Mouse (Mus musculus): ENCODE measurements at regions not wholly inside any gene's neighbourhood (a gene's known extent, or its start where the extent isn't known, plus 50 kb on each side); places are given as distances from the start of the nearest gene placed in this dataset.

DNA sequence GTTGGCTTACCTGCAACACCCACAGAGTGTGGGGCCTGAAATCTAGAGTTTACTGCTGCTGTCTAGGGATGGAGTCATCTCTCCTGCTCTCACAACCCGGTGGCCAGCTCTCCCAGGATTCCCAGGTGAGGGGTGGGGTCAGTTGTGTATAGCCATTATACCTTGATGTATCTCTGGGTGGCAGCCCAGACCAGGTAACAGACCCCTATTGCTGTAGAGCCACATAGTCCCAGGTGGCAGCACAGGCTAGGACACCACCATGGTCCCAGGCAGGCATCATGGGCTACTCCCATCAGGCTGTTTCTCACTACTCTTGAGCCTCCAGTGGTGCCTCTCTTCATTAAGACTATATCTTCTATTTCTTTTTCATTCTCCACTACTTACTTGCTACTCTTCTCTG lies 148.9 kb upstream of the Fam83b start:
- H3K36me3 ChIP-seq (replicated peaks in 1 of 2; ENCODE audit: control insufficient read depth in 1 of 2, insufficient read depth in 1 of 2, low read length in 1 of 2): no peaks in the 10 kb centered on the region
- H3K9ac ChIP-seq (ENCODE audit: insufficient read depth, low read depth): no peak overlapping the region
- H3K79me2 ChIP-seq (replicated peaks; ENCODE audit: control insufficient read depth, extremely low read depth, insufficient read depth, poor library complexity, severe bottlenecking): no peaks in the 10 kb centered on the region
- dilution Hi-C loops (cut with MboI; ENCODE audit: extremely low pct_ligation_motif_present, extremely low pct_unique_long_range_greater_than_20kb, low sequenced_read_pairs): no loop called here
- H3K9me3 ChIP-seq (replicated peaks; ENCODE audit: low read length): no peaks in the 10 kb centered on the region
- DNase-seq (ENCODE audit: extremely low read depth): no peak
- H3K4me3 ChIP-seq (replicated peaks in 1 of 3; ENCODE audit: low read depth in 2 of 3, low read length in 2 of 3, poor library complexity in 1 of 3): no peak overlapping the region
- no peak overlapping the region for H3K4me2 ChIP-seq (ENCODE audit: insufficient read depth, low read depth, poor library complexity, severe bottlenecking)
- in situ Hi-C loops (cut with MboI; ENCODE audit: low pct_ligation_motif_present, low pct_unique_long_range_greater_than_20kb, low sequenced_read_pairs): loop anchor here (25.0 kb wide), 1 partner anchor 646 kb away; the partner anchor contains the start of gene Mlip
- H3K27ac ChIP-seq (ENCODE audit: insufficient read depth, low read depth): no peak overlapping the region
- TF ChIP-seq USF1 (IDR thresholded peaks at IDR 0.05; ENCODE audit: low read depth, low read length) (no peak), ZMIZ1 (IDR thresholded peaks at IDR 0.05; ENCODE audit: low read depth, low read length) (no peak), TBP (conservative IDR thresholded peaks at IDR 0.05; ENCODE audit: low read depth, low read length) (no peak), MYC (IDR thresholded peaks at IDR 0.05; ENCODE audit: low read depth, low read length) (no peak), RAD21 (IDR thresholded peaks at IDR 0.05; ENCODE audit: low read depth, low read length) (peak; percentile 58), MEF2A (IDR thresholded peaks at IDR 0.05; ENCODE audit: borderline replicate concordance, low read depth, low read length) (no peak), ETS1 (conservative IDR thresholded peaks at IDR 0.05; ENCODE audit: low read depth, low read length) (no peak), GABPA (IDR thresholded peaks at IDR 0.05; ENCODE audit: insufficient replicate concordance, low read depth, low read length) (no peak), JUND (conservative IDR thresholded peaks at IDR 0.05; ENCODE audit: low read depth, low read length) (no peak), SMC3 (IDR thresholded peaks at IDR 0.05; ENCODE audit: low read depth, low read length) (peak; percentile 49), CTCF (conservative IDR thresholded peaks at IDR 0.05 in 1 of 2, IDR thresholded peaks at IDR 0.05 in 1 of 2; ENCODE audit: low read depth in 2 of 2, low read length in 2 of 2) (peak in 1 of 2 experiments; percentile 75; a peak in 2 of 4 replicates), PAX5 (IDR thresholded peaks at IDR 0.05; ENCODE audit: low read length) (no peak)
- peaks cover 2 to 6% of the 10 kb centered on the region in 2 experiments; a peak in 2 of 4 replicates for H3K4me1 ChIP-seq (ENCODE audit: control insufficient read depth in 1 of 2, insufficient read depth in 2 of 2)
- no peaks in the 10 kb centered on the region for H3K27me3 ChIP-seq (replicated peaks)

DNA sequence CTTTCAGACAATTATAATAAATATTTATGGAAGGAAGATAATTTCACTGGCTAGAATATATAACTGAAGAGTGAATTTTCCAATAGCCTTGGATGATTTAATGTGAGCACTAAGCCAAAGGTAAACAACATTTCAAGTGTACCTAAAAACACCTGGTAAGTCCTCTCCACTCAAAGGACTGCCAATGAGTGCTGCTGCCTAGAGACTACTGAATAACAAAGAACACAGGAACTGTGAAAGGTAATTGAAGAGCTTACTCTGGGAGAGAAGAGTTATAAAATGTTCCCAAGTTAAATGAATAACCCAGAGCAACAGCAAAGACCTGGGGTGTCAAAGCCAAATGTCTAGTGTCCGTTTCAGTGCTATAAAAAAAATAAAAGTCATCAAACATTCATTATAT lies 139.5 kb upstream of the Fam83b start:
- Histone ChIP-seq H3K4me1 (ENCODE audit: control insufficient read depth in 1 of 2, insufficient read depth in 2 of 2) (no peaks in the 10 kb centered on the region), H3K4me3 (replicated peaks in 1 of 3; ENCODE audit: low read depth in 2 of 3, low read length in 2 of 3, poor library complexity in 1 of 3) (no peak overlapping the region), H3K4me2 (ENCODE audit: insufficient read depth, low read depth, poor library complexity, severe bottlenecking) (no peak overlapping the region), H3K79me2 (replicated peaks; ENCODE audit: control insufficient read depth, extremely low read depth, insufficient read depth, poor library complexity, severe bottlenecking) (no peaks in the 10 kb centered on the region), H3K36me3 (replicated peaks in 1 of 2; ENCODE audit: control insufficient read depth in 1 of 2, insufficient read depth in 1 of 2, low read length in 1 of 2) (no peaks in the 10 kb centered on the region), H3K9ac (ENCODE audit: insufficient read depth, low read depth) (no peak overlapping the region), H3K27me3 (replicated peaks) (no peaks in the 10 kb centered on the region), H3K9me3 (replicated peaks; ENCODE audit: low read length) (no peaks in the 10 kb centered on the region), H3K27ac (ENCODE audit: insufficient read depth, low read depth) (no peak overlapping the region)
- no peak for DNase-seq (ENCODE audit: extremely low read depth)
- no peak for TF ChIP-seq USF2 (conservative IDR thresholded peaks at IDR 0.05; ENCODE audit: low read depth, low read length)
- no peak for TF ChIP-seq IRF4 (IDR thresholded peaks at IDR 0.05; ENCODE audit: low read depth, low read length)
- no peak for TF ChIP-seq JUN (IDR thresholded peaks at IDR 0.05; ENCODE audit: insufficient read depth, low read depth, low read length)
- TF ChIP-seq ZNF384 (IDR thresholded peaks at IDR 0.05; ENCODE audit: low read depth, low read length): no peak
- TF ChIP-seq GABPA (IDR thresholded peaks at IDR 0.05; ENCODE audit: insufficient replicate concordance, low read depth, low read length): no peak
- no peak for TF ChIP-seq CHD2 (IDR thresholded peaks at IDR 0.05; ENCODE audit: low read length)
- TF ChIP-seq MAZ (IDR thresholded peaks at IDR 0.05; ENCODE audit: low read depth, low read length): no peak
- no peak for TF ChIP-seq ZC3H11A (IDR thresholded peaks at IDR 0.05; ENCODE audit: low read depth, low read length)
- no peak for TF ChIP-seq NRF1 (IDR thresholded peaks at IDR 0.05; ENCODE audit: low read depth, low read length)
- no peak for TF ChIP-seq POLR2AphosphoS2 (IDR thresholded peaks at IDR 0.05; ENCODE audit: low read depth, low read length)
- TF ChIP-seq MYC (IDR thresholded peaks at IDR 0.05; ENCODE audit: low read depth, low read length): no peak
- no peak for TF ChIP-seq RCOR1 (conservative IDR thresholded peaks at IDR 0.05; ENCODE audit: low read depth, low read length)
- no peak for TF ChIP-seq MXI1 (IDR thresholded peaks at IDR 0.05; ENCODE audit: low read depth, low read length)
- TF ChIP-seq CTCF (conservative IDR thresholded peaks at IDR 0.05 in 1 of 2, IDR thresholded peaks at IDR 0.05 in 1 of 2; ENCODE audit: low read depth in 2 of 2, low read length in 2 of 2): no peak
- TF ChIP-seq SIN3A (IDR thresholded peaks at IDR 0.05; ENCODE audit: low read length): no peak
- dilution Hi-C loops (cut with MboI; ENCODE audit: extremely low pct_ligation_motif_present, extremely low pct_unique_long_range_greater_than_20kb, low sequenced_read_pairs) (no loop called here), in situ Hi-C loops (cut with MboI; ENCODE audit: low pct_ligation_motif_present, low pct_unique_long_range_greater_than_20kb, low sequenced_read_pairs) (loop anchor here (25.0 kb wide), 1 partner anchor 656 kb away; the partner anchor contains the start of gene Mlip)

All from CH12.LX (cell line).